Mouse (Mus musculus): ENCODE results near the gene Eefsec. TPM values are rescaled to one million over a fixed set of nuclear protein-coding genes. Genes with fewer than 3 reads are reported as not detected.

Gene Eefsec
- polyA plus RNA-seq, 1 experiment from 2014 or later = 31.3 TPM

DNA sequence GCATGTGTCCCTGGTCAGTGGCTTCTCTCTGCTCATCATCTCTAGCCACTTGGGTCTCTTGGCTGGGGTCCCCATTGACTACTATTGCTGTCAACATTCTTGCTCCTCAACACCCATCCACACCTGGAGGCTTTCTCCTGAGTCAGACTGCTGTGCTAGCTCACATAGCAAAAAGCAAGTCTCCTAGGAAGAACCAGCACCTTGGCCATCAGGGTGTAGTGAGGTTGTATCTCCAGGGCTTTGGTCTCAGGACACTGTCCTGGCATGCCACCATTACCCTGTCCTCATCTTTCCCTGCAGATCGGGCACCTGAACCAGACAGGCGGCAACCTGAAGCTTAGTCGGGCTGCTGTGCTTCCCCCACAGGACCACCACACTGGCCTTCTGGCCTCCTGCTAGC, 238.0 kb downstream of the Eefsec start:
- 96% methylated on average over 3 of the region's 3 CpGs for WGBS
- ATAC-seq (replicated peaks) = no peak
- no peak overlapping the region for H3K27ac ChIP-seq
- no peaks in the 10 kb centered on the region for H3K9me3 ChIP-seq
- H3K4me1 ChIP-seq = peaks cover 4% of the 10 kb centered on the region; the same call in 1 of the 2 replicates
- H3K27me3 ChIP-seq (replicated peaks) = peaks cover 43% of the 10 kb centered on the region
- no peaks in the 10 kb centered on the region for H3K36me3 ChIP-seq (replicated peaks)
- H3K4me2 ChIP-seq = no peak overlapping the region
- H3K9ac ChIP-seq = no peak overlapping the region
- H3K4me3 ChIP-seq = no peak overlapping the region

DNA sequence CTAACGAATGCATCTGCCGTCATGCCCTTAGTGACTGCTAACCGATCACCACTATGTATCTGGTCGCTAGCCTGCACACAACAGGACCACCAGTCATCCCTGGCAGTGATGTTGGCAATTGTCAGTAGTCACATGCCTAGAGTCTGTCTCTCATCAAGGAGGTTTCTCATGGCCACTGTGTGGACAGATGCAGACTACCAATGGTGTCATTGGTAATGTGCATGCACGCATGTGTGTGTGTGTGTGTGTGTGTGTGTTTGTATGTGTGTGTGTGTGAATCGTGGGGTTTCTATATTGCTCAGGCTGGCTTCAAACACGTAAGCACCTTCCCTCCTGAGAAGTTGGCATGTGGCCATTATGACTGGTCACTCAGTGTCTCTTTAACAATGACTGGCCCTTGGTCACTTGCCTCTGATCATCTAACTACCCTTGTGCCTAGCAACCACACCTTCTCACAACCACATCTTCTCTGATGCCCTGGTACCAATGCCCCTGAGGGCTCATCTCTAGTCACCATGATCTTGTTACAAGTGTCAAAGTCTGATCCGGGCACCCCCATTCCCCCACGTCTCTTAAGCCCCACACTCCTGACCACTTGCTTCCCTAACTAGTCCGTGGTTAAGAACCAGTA, 238.8 kb downstream of the Eefsec start:
- Histone ChIP-seq H3K27ac (no peak overlapping the region), H3K27me3 (replicated peaks) (peaks cover 48% of the 10 kb centered on the region), H3K9me3 (no peaks in the 10 kb centered on the region), H3K4me2 (no peak overlapping the region), H3K36me3 (replicated peaks) (no peaks in the 10 kb centered on the region), H3K9ac (no peak overlapping the region), H3K4me1 (peaks cover 7% of the 10 kb centered on the region; the same call in 1 of the 2 replicates), H3K4me3 (no peak overlapping the region)
- ATAC-seq (replicated peaks) = no peak
- 85% methylated on average over 10 of the region's 10 CpGs for WGBS

Other genes starting within 250 kb of the Eefsec start
- gene Dnajb8, start 224.3 kb downstream of the Eefsec start, polyA plus RNA-seq (2015; fragmentation: Nextera tagmentation; extraction: Ambion mirVana) = not detected in 2 replicates
- gene Ruvbl1, start 18.9 kb upstream of the Eefsec start, polyA plus RNA-seq (2015; fragmentation: Nextera tagmentation; extraction: Ambion mirVana) = 95.6 and 101 TPM in 2 replicates
- 169 and 170 TPM in 2 replicates for gene Sec61a1, start 72.4 kb upstream of the Eefsec start, polyA plus RNA-seq (2015; fragmentation: Nextera tagmentation; extraction: Ambion mirVana)
- gene Kbtbd12, start 191.4 kb upstream of the Eefsec start, polyA plus RNA-seq (2015; fragmentation: Nextera tagmentation; extraction: Ambion mirVana) = 0.26 and 0.65 TPM in 2 replicates